Mouse (Mus musculus) embryonic stem cell, embryonic (primary cell): Measurements from ENCODE around the gene Slmap.
"Not testable (repeated sequence)": the region's sequence is repeated elsewhere in the genome, so short reads cannot be mapped to it uniquely, and the experiment has no call there.

Experiments
- CTCF ChIA-PET, 4 experiments: fragments of 300-600 bp in 2 of 4; fragments of 350-600 bp in 2 of 4; sonication (Branson Sonifier 250); formaldehyde crosslinking; loops; one replicate each; lab custom pipeline; 2022; ENCODE audit warnings: inconsistent platforms in 2 of 4; lab: Charles Lee
- POLR2A ChIA-PET, 4 experiments: fragments of 300-600 bp in 2 of 4; fragments of 350-600 bp in 2 of 4; sonication (Branson Sonifier 250); formaldehyde crosslinking; loops; one replicate each; lab custom pipeline; 2022; ENCODE audit warnings: antibody characterized with exemption in 4 of 4, inconsistent platforms in 1 of 4; lab: Charles Lee

Gene Slmap

DNA sequence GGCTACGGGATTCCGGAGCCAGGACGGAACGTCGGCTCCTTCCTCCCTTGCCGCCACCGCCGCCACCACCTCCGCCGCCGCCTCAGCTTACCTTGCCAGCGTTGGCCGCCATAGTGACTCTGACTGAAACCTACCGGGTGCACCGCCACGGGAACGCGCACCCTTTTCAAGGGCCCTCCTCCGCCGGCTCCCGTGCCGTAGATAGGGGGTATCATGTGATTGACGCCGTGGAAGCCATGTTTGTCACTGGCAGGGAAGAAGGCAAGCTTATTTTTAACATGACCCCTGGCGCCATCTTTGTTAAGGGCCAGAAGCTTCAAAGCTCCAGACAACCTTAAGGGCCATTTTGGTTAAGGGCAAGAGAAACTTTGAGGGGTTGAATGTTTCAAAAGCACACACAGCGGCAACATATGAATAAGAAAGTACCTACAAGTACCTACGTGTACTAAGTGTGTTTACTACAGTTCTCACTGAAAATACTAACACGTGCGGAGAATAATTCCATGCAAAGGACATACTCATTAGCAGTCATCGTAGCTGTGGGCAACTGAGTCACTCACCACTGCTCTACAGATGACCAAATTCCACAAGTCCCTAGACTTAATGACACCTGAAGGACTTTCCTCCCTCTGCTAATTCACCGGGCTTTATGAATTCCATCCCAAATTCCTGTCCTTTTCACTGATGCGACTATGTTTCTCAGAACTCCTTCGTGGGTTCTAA is at the start of gene Slmap:
Gene Slmap, minus strand, starts transcription at position 175 of the 723 bp plus-strand sequence.
- CTCF ChIA-PET = interaction anchor here in 1 of 4 experiments (1.0 to 1.1 kb wide), 2 partner anchors 31 to 141 kb away, joined by 3 to 5 read pairs; no protein-coding TSS in a partner anchor
- POLR2A ChIA-PET = interaction anchor here in 3 of 4 experiments (0.5 to 7.6 kb wide), 98 partner anchors 8 to 894 kb away, joined by 3 to 75 read pairs (median 5); partner anchors contain the start of genes Dennd6a (in 2 of the 3), Pde12 (in 2 of the 3), Anxa11 (in 1 of the 3) and Appl1 (in 1 of the 3)

DNA sequence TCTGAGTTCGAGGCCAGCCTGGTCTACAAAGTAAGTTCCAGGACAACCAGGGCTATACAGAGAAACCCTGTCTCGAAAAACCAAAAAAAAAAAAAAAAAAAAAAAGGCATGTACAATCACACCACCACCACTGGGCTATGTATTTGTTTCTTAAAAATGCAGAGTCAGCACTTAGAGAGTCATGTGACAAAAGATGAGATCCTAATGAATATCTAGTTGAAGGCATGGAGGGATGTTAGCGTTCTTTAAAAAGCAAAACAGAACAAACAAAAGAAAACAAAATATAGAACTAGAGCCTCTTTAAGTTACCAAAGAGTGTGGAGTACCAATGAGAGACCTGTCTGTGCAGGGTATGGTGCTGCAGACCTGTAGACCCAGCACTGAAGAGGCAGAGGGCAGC is 48.9 kb upstream of the Slmap start:
- CTCF ChIA-PET = no interaction called here
- POLR2A ChIA-PET = interaction anchor here in 2 of 4 experiments (0.7 to 3.0 kb wide), 7 partner anchors 9 to 22 kb away, joined by 3 to 11 read pairs (median 5); no protein-coding TSS in a partner anchor

DNA sequence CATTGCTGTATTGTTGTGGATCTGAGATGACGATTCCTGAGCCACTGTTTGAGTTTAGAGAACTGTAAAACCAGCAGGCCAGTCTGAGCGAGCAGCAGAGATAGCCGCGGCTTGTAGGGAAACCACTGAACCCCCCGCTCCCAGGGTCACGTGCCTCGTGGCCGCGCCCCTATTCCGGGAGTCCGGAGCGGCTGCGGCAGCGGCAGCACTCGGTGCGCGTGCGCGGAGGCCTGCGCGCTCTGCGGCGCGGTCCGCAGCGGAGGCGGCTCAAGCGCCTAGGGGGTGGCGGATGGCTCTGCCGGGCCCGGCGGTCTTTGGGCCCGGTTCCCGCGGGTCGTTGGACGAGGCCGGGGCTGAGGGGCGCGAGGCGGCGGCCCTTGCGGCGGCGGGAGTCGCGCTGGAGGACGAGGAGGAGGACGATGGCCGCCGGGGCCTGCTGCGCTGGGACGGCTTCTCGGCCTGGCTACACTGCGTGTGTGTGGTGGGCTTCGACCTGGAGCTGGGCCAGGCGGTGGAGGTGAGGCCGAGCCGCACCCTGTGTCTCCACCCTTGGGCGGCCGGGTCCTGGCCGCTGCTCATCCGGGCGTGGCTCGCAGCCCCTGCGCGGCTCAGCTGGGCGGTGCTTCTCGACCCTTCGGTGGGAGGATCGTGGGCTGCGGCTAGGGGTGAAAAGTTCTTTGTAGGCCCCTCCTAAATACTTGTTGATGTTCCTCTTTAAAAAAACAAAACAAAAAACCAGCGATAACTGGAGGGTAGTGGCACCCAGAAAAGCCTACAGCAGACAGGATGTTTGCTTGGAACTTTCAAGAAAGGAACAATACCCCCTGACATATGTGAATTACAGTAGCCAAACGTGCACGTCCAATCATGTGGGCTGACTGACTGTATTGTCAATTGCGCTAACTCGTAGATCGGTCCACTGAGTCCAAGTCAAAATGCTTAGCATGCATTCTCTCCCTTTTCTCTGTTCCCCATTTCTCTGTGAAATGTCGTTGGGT is 44.9 kb upstream of the Slmap start:
- CTCF ChIA-PET = no interaction called here
- POLR2A ChIA-PET = interaction anchor here (0.5 to 8.0 kb wide), 31 partner anchors 9 to 782 kb away, joined by 3 to 52 read pairs (median 4); partner anchors contain the start of genes Slmap (in 3 of the 4), Arf4 (in 2 of the 4) and Pde12 (in 1 of the 4)

DNA sequence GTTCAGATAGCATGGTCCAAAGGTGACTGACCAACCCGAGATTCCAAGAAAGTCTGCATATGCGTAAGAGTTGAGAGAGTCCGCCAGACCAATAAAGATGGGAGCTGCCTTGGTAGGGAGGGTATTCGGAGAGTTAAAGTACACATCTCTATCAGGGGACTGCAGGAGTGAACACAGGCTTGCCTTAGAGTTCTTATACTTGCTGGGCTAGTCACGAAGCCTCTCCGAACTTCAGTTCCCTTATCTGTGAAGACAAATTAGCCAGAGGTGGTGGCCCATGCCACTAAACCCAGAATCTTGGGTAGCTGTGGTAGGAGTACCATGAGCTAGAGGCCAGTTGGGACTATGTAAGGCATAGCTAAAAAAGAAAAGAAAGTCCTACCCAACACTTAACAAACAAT is 44.1 kb upstream of the Slmap start:
- CTCF ChIA-PET = no interaction called here
- POLR2A ChIA-PET = interaction anchor here (0.5 to 8.0 kb wide), 21 partner anchors 11 to 769 kb away, joined by 3 to 52 read pairs (median 3); partner anchors contain the start of genes Slmap (in 3 of the 4), Arf4 (in 1 of the 4) and Pde12 (in 1 of the 4)

DNA sequence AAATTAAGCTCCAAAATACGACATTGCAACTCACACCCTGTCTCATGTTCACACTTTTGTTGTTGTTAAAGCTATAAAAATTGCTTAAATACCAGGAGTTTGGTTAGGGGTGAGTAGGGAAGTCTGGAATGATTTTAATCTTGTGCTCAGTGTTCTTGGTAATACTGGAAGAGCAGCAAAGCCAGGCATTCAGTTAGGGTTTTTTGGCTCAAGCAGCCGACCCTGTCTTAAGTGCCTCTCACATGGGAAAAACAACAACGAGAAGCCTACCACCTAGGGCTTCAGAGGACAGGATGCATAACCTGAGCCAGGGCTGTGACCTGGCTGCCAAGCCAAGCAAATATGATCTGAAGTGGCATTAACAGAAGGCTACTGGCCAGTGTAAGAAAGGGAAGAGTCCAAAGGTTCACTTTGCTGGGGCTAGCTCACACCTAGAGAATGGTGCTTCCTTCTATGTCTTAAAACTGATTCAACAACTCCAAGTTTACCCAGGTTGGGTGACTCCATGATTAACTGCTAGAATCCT is 41.6 kb upstream of the Slmap start:
- ChIA-PET POLR2A (interaction anchor here in 2 of 4 experiments (0.6 to 8.0 kb wide), 10 partner anchors 8 to 109 kb away, joined by 3 to 52 read pairs (median 4); partner anchors contain the start of genes Slmap (in 2 of the 2) and Pde12 (in 1 of the 2)), CTCF (interaction anchor here in 1 of 4 experiments (0.6 kb wide), 1 partner anchor 121 kb away, joined by 4 read pairs; no protein-coding TSS in a partner anchor)

DNA sequence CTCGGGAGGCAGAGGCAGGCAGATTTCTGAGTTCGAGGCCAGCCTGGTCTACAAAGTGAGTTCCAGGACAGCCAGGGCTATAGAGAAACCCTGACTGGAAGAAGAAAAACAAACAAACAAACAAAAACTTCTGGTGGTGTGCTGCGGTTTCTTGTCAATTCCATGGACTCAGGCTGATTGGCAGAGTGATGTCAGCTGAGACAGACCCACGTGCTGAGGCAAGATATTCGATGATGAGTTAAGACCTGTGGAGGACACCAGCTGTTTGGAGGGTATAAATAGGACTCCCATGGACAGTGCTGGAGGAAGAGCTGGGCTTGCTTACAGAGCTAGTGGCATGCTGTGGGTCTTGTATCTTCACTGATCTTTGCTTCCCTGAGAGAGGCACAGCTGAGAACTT is 38.8 kb upstream of the Slmap start, which contains the start of gene Dennd6a:
Gene Dennd6a, plus strand, starts transcription at position 301 of the 400 bp plus-strand sequence.
- CTCF ChIA-PET = not testable (repeated sequence)
- POLR2A ChIA-PET = interaction anchor here in 3 of 4 experiments (0.5 to 8.0 kb wide), 9 partner anchors 11 to 54 kb away, joined by 3 to 52 read pairs (median 3); partner anchors contain the start of gene Slmap (in 2 of the 3)

DNA sequence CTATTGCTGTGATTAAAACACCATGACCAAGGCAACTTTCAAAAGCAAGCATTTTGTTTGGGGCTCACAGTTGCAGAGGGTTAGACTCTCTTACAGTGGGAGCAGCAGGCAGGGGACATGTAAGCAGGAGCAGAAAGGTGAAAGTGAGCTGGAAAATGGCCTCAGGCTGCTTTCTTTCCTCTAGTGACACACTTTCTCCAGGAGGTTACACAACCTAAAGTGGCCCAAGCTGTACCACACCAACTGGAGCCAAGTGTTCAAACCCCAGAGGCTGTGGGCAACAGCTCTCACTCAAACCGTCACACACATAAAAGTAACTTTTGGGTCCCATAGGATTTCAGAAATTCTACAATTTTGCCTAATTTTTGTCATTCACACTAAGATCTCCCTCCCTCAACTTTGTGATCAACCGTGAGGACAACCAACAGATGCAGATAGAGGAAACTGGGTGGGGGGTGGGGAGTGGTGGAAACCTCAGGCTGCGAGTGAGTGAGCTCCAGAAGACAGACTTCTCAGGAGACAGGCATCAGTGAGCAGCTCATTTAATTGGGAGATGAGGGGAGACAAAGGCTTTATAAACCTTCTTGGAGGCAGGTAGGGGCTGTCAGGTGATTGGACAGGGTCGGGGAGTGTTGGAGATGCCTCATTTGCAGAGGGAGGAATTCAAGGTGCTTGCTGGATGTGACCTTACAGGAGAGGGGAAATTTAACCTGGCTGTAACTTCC is 37.4 kb upstream of the Slmap start:
- CTCF ChIA-PET = interaction anchor here in 2 of 4 experiments (0.6 kb wide), 2 partner anchors 10 to 48 kb away, joined by 3 to 6 read pairs; no protein-coding TSS in a partner anchor
- POLR2A ChIA-PET = interaction anchor here in 3 of 4 experiments (0.6 to 4.7 kb wide), 17 partner anchors 9 to 99 kb away, joined by 3 to 22 read pairs (median 4); partner anchors contain the start of gene Slmap (in 3 of the 3)

DNA sequence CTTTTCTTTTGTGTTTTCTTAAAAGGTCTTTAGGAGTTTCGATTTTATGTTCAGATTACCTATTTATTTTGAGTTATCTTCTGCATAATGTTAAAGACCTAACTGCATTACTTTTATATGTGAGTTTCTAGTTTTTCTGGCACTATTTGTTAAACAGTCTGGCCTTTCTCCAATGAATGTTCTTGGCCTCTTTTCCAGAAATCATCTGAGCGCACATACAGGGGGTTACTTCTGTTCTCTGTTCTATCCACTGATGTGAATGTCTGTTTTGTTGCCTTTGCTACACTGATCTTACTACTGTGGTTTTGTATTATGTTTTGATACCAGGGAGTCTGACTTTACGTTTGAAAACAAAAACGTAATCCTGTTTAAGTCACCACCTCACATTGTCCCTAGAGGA is 35.1 kb upstream of the Slmap start:
- ChIA-PET POLR2A (interaction anchor here in 2 of 4 experiments (1.0 to 4.7 kb wide), 5 partner anchors 8 to 36 kb away, joined by 3 to 22 read pairs (median 5); partner anchors contain the start of gene Slmap (in 2 of the 2)), CTCF (no interaction called here)

DNA sequence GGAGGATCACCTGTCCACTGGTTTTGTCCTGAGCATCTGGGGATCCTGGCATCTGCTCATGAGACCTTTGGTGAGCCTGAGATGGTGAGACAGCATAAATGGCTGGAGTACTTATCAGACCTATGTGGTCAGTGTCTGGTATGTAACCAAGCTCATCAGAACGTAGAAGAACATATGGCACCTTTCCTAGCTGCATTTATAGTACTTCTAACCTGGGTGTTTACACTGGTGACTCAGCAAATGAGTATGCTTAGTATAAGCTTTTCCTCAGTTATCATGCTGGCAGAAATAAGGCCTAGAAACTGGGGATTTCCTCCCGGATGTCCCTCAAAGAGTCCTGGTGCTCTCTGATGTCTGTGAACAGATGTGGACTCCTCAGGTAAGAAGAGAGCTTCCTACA is 27.5 kb upstream of the Slmap start:
- CTCF ChIA-PET = interaction anchor here in 1 of 4 experiments (0.7 kb wide), 1 partner anchor 10 kb away, joined by 6 read pairs; no protein-coding TSS in a partner anchor
- POLR2A ChIA-PET = interaction anchor here in 3 of 4 experiments (0.7 to 7.8 kb wide), 10 partner anchors 8 to 74 kb away, joined by 3 to 52 read pairs (median 3); partner anchors contain the start of genes Slmap (in 2 of the 3) and Dennd6a (in 1 of the 3)

DNA sequence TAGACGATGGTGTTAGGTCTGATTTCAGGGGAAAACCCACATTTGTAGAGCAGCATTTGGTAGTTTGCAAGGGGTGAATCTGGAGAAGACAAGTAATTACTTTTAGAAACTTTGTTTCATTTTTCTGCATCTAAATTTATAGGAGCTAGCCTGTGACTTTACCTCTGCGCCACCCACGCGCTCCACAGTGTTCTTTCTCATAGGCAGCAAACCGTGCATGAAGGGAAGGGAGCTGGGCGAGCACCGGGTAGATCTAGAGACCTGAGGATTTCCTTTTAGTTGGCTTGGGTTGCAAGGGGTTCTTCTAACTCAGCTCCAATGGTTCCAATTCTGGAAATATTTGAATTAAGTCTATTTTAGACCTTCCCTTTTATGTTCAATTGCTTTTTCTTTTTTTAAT is 23.8 kb upstream of the Slmap start:
- POLR2A ChIA-PET = interaction anchor here in 3 of 4 experiments (0.5 to 7.8 kb wide), 14 partner anchors 9 to 78 kb away, joined by 3 to 52 read pairs (median 6); partner anchors contain the start of genes Slmap (in 3 of the 3) and Dennd6a (in 2 of the 3)

DNA sequence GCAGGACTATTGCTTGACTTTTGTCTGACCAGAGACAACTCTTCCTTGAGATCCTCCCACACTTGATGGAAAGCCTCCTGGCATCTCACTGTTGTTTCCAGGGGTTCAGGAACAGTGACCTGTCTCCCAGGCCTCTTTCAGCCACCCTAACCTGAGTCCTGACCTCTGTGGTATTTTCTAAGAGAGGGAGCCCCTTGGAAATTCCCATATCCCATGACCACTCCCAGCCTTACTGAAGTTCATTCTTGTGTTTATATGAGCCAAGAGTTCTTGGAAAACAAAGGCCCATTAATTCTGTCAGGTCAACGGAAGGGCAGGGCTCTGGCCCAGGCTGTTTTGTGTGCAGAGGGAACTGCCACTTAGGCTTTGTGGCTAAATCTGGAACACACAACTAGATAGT is 22.9 kb upstream of the Slmap start:
- ChIA-PET CTCF (interaction anchor here in 1 of 4 experiments (0.5 kb wide), 1 partner anchor 911 kb away, joined by 3 read pairs; no protein-coding TSS in a partner anchor), POLR2A (interaction anchor here in 3 of 4 experiments (1.1 to 2.0 kb wide), 6 partner anchors 10 to 26 kb away, joined by 3 to 15 read pairs (median 6); partner anchors contain the start of gene Slmap (in 3 of the 3))

More for the DNA sequence above, 23.8 kb upstream of the Slmap start:
- CTCF ChIA-PET = interaction anchor here in 1 of 4 experiments (0.7 kb wide), 1 partner anchor 56 kb away, joined by 3 read pairs; no protein-coding TSS in a partner anchor

DNA sequence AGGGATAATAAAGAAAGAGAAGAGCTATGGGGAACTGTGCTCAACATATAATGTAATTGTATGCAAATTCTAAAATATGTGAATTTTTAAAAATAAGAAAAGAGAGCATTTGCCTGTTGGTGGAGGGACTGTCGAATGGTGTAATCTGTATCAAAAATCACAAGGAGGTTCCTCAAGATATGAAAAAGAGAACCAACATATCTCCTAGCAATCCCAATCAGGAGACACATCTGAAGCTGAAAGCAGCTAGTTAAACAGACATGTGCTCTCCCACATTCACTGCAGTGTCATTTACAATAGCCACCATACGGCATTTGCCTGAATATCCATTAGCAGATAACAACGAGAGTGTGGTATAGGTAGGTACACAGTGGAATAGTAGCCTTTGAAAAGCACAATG is 18.1 kb upstream of the Slmap start:
- CTCF ChIA-PET = no interaction called here
- POLR2A ChIA-PET = interaction anchor here in 1 of 4 experiments (3.2 kb wide), 1 partner anchor 18 kb away, joined by 9 read pairs; the partner anchor contains the start of gene Slmap

DNA sequence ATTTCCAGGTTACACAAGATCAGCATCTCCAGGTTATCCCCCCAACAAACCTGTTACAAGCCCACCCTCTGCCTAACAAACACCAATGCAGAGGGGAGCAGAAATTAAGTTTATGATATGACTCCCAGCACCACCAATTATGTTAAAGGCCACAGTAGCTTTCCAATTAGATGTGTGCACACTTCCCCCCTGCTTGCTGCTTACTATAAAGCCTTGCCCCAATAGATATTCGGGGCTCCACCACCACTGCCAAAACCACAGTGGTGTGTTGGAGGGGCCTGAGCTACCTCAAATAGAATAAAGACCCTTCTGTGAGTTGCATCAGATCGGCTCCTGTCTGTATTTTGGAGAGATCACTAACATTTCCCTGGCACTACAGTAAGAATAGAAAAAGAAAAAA is 17.7 kb upstream of the Slmap start:
- POLR2A ChIA-PET = interaction anchor here in 1 of 4 experiments (3.2 kb wide), 1 partner anchor 18 kb away, joined by 9 read pairs; the partner anchor contains the start of gene Slmap
- CTCF ChIA-PET = no interaction called here

DNA sequence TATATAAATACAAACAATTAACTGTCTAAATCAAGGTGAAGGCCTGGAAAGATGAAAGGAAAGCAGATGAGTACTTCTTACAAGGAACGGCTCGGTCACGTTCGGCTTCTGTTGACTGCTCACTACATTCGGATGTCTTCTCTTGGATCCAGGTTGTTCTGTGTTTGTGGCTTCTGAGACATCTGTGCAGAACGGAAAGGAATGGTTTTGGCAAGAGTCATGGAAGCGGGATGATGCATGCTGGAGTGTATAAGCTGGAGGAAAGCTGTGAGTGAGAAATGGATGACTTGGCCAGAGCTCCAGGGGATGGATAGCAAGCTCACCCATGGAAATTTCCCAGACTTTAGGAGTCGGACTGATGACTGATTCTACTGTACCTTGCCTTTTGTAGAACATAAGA is 16.0 kb upstream of the Slmap start:
- POLR2A ChIA-PET = interaction anchor here in 2 of 4 experiments (1.7 to 3.2 kb wide), 3 partner anchors 12 to 16 kb away, joined by 4 to 9 read pairs (median 5); partner anchors contain the start of gene Slmap (in 2 of the 2)
- CTCF ChIA-PET = no interaction called here

DNA sequence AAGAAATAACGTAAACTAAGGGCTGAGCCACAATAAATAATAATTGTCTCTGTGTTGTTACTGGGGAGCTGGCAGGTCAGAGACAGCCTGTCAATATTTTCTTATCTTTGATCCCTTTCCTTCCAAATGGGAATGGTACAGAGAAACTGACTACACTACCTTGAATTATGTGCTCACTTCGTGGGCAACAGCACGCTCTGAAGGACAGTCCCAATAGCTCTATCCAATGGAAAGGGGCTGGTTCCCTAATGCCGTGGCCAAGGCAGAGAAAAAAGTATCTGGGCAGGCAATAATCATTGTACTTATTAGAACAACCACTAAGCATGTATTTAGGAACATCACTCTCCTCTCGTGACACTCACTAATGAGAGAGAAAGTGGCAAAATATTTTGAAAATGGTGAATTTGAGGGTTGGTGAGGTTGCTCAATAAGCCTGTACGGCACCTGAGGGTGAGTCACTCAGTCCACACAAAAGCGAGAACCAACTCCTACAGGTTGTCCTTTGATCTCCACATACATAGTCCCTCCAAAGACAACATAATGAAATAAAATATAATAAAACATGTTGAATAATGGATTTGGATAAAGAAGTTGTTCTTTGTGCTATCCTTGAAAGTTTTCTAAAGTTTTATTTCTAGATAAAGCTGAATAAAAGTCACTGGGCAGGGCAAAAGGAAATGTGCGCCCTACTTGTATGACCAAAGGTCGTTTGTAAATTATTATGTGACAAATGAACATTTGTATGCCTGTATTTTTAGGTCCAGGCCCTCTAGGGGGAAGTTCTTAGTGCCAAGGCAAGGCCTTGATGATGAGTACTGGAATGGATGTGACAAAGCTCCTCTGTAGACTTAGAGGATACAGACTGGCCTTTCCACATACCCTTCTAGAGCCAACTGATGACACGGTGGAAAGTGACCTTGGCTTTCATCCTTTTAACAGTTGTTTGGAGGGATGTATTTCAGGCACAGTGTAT is 13.1 kb upstream of the Slmap start:
- POLR2A ChIA-PET = interaction anchor here in 1 of 4 experiments (0.6 to 1.4 kb wide), 5 partner anchors 12 to 201 kb away, joined by 3 to 4 read pairs (median 3); partner anchors contain the start of gene Slmap
- CTCF ChIA-PET = no interaction called here
